10 mouse cellular contexts compared by ENCODE assay signal in the genomic region with DNA sequence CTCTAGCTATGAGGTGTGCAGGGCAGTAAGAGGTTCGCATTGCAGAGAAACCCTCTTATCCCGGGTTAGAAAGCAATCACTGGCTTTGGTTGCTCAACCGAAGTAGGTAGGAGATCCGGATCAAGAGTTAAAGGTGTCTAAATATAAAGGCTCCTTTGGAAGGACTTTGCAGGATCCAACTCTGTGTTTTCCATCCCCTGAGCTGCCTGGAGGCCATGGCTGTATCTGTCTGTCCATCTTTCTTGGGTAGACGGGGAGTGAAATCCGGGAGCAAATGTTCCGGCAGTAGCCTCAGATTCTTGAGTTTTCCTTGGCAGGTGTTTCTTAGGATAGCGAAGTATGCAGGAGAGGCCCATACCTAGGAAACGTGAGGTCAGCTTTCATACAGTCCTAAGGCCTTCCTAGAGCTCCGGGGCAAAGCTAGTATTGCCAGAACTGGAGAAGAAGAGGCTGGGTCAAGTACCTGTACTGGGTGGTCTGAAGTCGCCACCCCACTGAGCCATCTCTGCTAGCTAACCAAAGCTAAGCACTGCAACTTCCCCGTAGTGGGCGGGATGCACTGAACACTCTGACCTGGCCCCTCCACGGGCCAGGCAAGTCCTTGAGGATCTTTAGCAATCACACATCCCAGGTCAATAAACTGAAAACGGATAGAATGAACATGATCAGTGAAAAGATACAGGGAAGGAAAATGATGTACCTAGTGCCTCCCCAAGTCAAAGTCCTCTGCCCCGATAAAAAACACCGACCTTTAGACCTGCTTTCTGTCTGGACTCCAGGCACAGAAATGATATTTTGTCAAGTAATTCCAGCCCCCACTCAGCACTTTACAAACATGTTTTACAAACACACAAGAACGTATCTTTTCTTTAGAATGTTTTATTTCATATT.
A peak's percentile ranks its signal among the peaks of the same experiment; 100 is the strongest.
DNase-seq lines count a peak whose midpoint lies in the region; ATAC-seq lines count a peak whose summit lies in the region.
"Had no signal": no experiment of that assay in that cellular context is flagged by ENCODE, and none has a peak within 500 bp of the region (broad histone marks: within the 10 kb centered on the region; RNA-seq: fewer than 3 reads in every experiment).

No protein-coding gene starts in this region.

- peaks cover 3% of the 10 kb centered on the region; the same call in 1 of the 2 replicates for H3K9me3 ChIP-seq in kidney, embryonic 16.5 days (ENCODE audit: low read length)
- no peaks in the 10 kb centered on the region for H3K9me3 ChIP-seq in kidney, embryonic 14.5 days (ENCODE audit: control insufficient read depth, low read length)
- no peaks in the 10 kb centered on the region for H3K9me3 ChIP-seq in embryonic facial prominence, embryonic 14.5 days (ENCODE audit: control insufficient read depth, low read length)
- H3K9me3 ChIP-seq in intestine, embryonic 15.5 days: no peaks in the 10 kb centered on the region
- no peaks in the 10 kb centered on the region for H3K9me3 ChIP-seq in neural tube, embryonic 14.5 days (ENCODE audit: control insufficient read depth, low read length)
- no peaks in the 10 kb centered on the region for H3K9me3 ChIP-seq in liver, embryonic 12.5 days (replicated peaks)

- no peak for ATAC-seq in kidney, embryonic 16.5 days (ENCODE audit: low FRiP score, low TSS enrichment)
- ATAC-seq in kidney, embryonic 14.5 days (ENCODE audit: low FRiP score, low TSS enrichment): no peak
- ATAC-seq in embryonic facial prominence, embryonic 14.5 days (ENCODE audit: low read depth): no peak
- peak; percentile 19; the same call in 1 of the 2 replicates for ATAC-seq in intestine, embryonic 15.5 days
- no peak for ATAC-seq in neural tube, embryonic 14.5 days (ENCODE audit: low read depth)
- no peak for ATAC-seq in liver, embryonic 12.5 days

- no peaks in the 10 kb centered on the region for H3K36me3 ChIP-seq in kidney, embryonic 16.5 days (ENCODE audit: insufficient read depth, low read length)
- H3K36me3 ChIP-seq in kidney, embryonic 14.5 days (ENCODE audit: control insufficient read depth, insufficient read depth, low read length): no peaks in the 10 kb centered on the region
- no peaks in the 10 kb centered on the region for H3K36me3 ChIP-seq in embryonic facial prominence, embryonic 14.5 days (ENCODE audit: control insufficient read depth, insufficient read depth, low read length)
- no peaks in the 10 kb centered on the region for H3K36me3 ChIP-seq in intestine, embryonic 15.5 days
- no peaks in the 10 kb centered on the region for H3K36me3 ChIP-seq in neural tube, embryonic 14.5 days (ENCODE audit: control insufficient read depth, insufficient read depth, low read length)
- no peaks in the 10 kb centered on the region for H3K36me3 ChIP-seq in liver, embryonic 12.5 days

- 4% methylated on average over 18 of the region's 18 CpGs for WGBS in kidney, embryonic 16.5 days
- 4% methylated on average over 18 of the region's 18 CpGs for WGBS in kidney, embryonic 14.5 days
- WGBS in embryonic facial prominence, embryonic 14.5 days: 5% methylated on average over 18 of the region's 18 CpGs
- WGBS in intestine, embryonic 15.5 days: 13% methylated on average over 18 of the region's 18 CpGs
- 8% methylated on average over 18 of the region's 18 CpGs for WGBS in neural tube, embryonic 14.5 days
- WGBS in liver, embryonic 12.5 days (ENCODE audit: insufficient replicate concordance): 13% methylated on average over 18 of the region's 18 CpGs

- DNase-seq in embryonic facial prominence, embryonic 14.5 days (ENCODE audit: low spot score): no peak
- DNase-seq in gastrocnemius, postnatal 10 days: no peak
- no peak for DNase-seq in frontal cortex, postnatal 10 days (ENCODE audit: low spot score in 2 of 2)
- DNase-seq: heart, adult 2 months; lung, adult 18-20 months had no signal

- H3K27me3 ChIP-seq in kidney, embryonic 16.5 days (ENCODE audit: insufficient read depth, low read length): peaks cover 77% of the 10 kb centered on the region
- peaks cover 75% of the 10 kb centered on the region for H3K27me3 ChIP-seq in kidney, embryonic 14.5 days (ENCODE audit: control insufficient read depth, insufficient read depth, low read length)
- H3K27me3 ChIP-seq in embryonic facial prominence, embryonic 14.5 days (replicated peaks; ENCODE audit: control insufficient read depth, insufficient read depth, low read length): peaks cover 85% of the 10 kb centered on the region
- peaks cover 53% of the 10 kb centered on the region for H3K27me3 ChIP-seq in intestine, embryonic 15.5 days (replicated peaks)
- no peaks in the 10 kb centered on the region for H3K27me3 ChIP-seq in neural tube, embryonic 14.5 days (ENCODE audit: control insufficient read depth, insufficient read depth, low read length)
- H3K27me3 ChIP-seq in liver, embryonic 12.5 days (replicated peaks): peaks cover 76% of the 10 kb centered on the region

- H3K27ac ChIP-seq in kidney, embryonic 16.5 days (ENCODE audit: low read length): no peak overlapping the region
- no peak overlapping the region for H3K27ac ChIP-seq in kidney, embryonic 14.5 days (ENCODE audit: low read depth, low read length)
- H3K27ac ChIP-seq in embryonic facial prominence, embryonic 14.5 days (replicated peaks; ENCODE audit: low read depth, low read length): no peak overlapping the region
- no peak overlapping the region for H3K27ac ChIP-seq in intestine, embryonic 15.5 days
- H3K27ac ChIP-seq in neural tube, embryonic 14.5 days (ENCODE audit: low read depth, low read length): peak overlapping the region; percentile 100
- no peak overlapping the region for H3K27ac ChIP-seq in liver, embryonic 12.5 days
- H3K27ac ChIP-seq: heart, adult 2 months had no signal

- H3K4me2 ChIP-seq in kidney, embryonic 16.5 days (replicated peaks; ENCODE audit: low read depth, low read length): peak overlapping the region; percentile 61; the same call in 1 of the 2 replicates
- H3K4me2 ChIP-seq in kidney, embryonic 14.5 days (replicated peaks; ENCODE audit: low read depth, low read length): no peak overlapping the region
- H3K4me2 ChIP-seq in embryonic facial prominence, embryonic 14.5 days (ENCODE audit: low read depth, low read length): peak overlapping the region; percentile 73; the same call in 1 of the 2 replicates
- no peak overlapping the region for H3K4me2 ChIP-seq in intestine, embryonic 15.5 days (replicated peaks)
- H3K4me2 ChIP-seq in neural tube, embryonic 14.5 days (ENCODE audit: low read depth, low read length): peak overlapping the region; percentile 100
- no peak overlapping the region for H3K4me2 ChIP-seq in liver, embryonic 12.5 days

- no peak overlapping the region for H3K9ac ChIP-seq in kidney, embryonic 16.5 days (replicated peaks; ENCODE audit: low read length)
- no peak overlapping the region for H3K9ac ChIP-seq in kidney, embryonic 14.5 days (ENCODE audit: low read depth, low read length)
- no peak overlapping the region for H3K9ac ChIP-seq in embryonic facial prominence, embryonic 14.5 days (ENCODE audit: low read depth, low read length)
- H3K9ac ChIP-seq in intestine, embryonic 15.5 days: no peak overlapping the region
- H3K9ac ChIP-seq in neural tube, embryonic 14.5 days (replicated peaks; ENCODE audit: low read depth, low read length): peak overlapping the region; percentile 99
- H3K9ac ChIP-seq in liver, embryonic 12.5 days: no peak overlapping the region

- peaks cover 12% of the 10 kb centered on the region for H3K4me1 ChIP-seq in kidney, embryonic 16.5 days (ENCODE audit: insufficient read depth, low read length)
- peaks cover 8% of the 10 kb centered on the region; the same call in 1 of the 2 replicates for H3K4me1 ChIP-seq in kidney, embryonic 14.5 days (ENCODE audit: control insufficient read depth, insufficient read depth, low read length)
- peaks cover 11% of the 10 kb centered on the region for H3K4me1 ChIP-seq in embryonic facial prominence, embryonic 14.5 days (ENCODE audit: control insufficient read depth, insufficient read depth, low read length)
- H3K4me1 ChIP-seq in intestine, embryonic 15.5 days (replicated peaks): peaks cover 12% of the 10 kb centered on the region
- peaks cover 11% of the 10 kb centered on the region for H3K4me1 ChIP-seq in neural tube, embryonic 14.5 days (ENCODE audit: control insufficient read depth, insufficient read depth, low read length)
- peaks cover 11% of the 10 kb centered on the region for H3K4me1 ChIP-seq in liver, embryonic 12.5 days

- no peak overlapping the region for H3K4me3 ChIP-seq in kidney, embryonic 16.5 days (ENCODE audit: low read length)
- H3K4me3 ChIP-seq in kidney, embryonic 14.5 days (ENCODE audit: low read length): no peak overlapping the region
- H3K4me3 ChIP-seq in embryonic facial prominence, embryonic 14.5 days (ENCODE audit: low read depth, low read length): peak overlapping the region; percentile 42; the same call in 1 of the 2 replicates
- no peak overlapping the region for H3K4me3 ChIP-seq in intestine, embryonic 15.5 days (replicated peaks)
- H3K4me3 ChIP-seq in neural tube, embryonic 14.5 days (ENCODE audit: low read depth, low read length): peak overlapping the region; percentile 72
- no peak overlapping the region for H3K4me3 ChIP-seq in liver, embryonic 12.5 days
- H3K4me3 ChIP-seq: heart, adult 2 months had no signal

Comparison
In these comparisons a context has a peak if more than half of its experiments do, and no peak if none do; other contexts are left out.
1. H3K4me2 ChIP-seq: peak in kidney, embryonic 16.5 days (single experiment), embryonic facial prominence, embryonic 14.5 days (single experiment) and neural tube, embryonic 14.5 days (single experiment); none in kidney, embryonic 14.5 days (single experiment), intestine, embryonic 15.5 days (single experiment) and liver, embryonic 12.5 days (single experiment).
2. H3K4me3 ChIP-seq: peak in embryonic facial prominence, embryonic 14.5 days (single experiment) and neural tube, embryonic 14.5 days (single experiment); none in kidney, embryonic 16.5 days (single experiment), kidney, embryonic 14.5 days (single experiment), intestine, embryonic 15.5 days (single experiment) and liver, embryonic 12.5 days (single experiment).